Mouse (Mus musculus): ENCODE data around the gene Hoxa5.

Gene Hoxa5

GRCm38 (mm10) chr6:52240389-52241000 lies 36.1 kb upstream of the Hoxa5 start, which contains the start of gene Hoxa10:
Gene Hoxa10 (minus strand): TSS chr6:52240854.
- peak; percentile 80 for DNase-seq (ENCODE audit: extremely low read depth, insufficient read length, low spot score)

DNA sequence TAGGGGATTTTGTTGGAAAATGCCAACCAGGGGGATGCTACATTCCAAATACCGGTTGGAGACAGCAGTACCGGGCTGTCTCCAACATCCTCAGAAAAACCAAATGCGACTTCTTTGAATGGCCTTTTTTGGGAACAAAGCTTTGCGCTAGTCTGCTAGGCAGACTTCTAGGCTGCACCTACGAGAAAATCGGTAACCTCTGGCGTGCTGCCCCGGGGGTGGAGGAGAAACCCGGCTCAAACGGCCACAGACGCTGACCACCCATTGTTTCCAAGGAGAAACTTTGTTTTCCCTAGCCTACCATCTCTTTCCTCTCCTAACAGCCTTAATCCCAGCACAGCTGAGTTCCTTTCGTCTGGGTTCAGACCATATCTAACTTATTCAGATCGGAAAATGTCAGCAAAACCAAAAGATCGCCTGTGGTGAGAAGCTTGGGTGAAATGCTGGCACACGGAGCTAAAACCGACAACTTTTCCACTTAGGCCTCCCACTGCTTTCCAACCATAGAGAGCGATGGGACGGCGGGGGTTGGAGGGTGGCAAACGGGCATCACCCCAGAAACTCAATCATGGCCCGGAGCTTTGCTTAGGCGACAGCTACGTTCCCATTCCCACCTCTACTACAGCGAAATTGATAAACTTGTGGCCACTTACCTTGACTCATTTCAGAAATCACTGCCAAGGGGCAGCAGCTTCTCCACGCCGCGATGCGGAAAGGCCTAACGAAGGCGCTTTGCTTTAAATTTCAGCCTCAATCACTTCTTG lies 35.4 kb upstream of the Hoxa5 start:
- DNase-seq (ENCODE audit: extremely low read depth, insufficient read length, low spot score) = peak; percentile 68

DNA sequence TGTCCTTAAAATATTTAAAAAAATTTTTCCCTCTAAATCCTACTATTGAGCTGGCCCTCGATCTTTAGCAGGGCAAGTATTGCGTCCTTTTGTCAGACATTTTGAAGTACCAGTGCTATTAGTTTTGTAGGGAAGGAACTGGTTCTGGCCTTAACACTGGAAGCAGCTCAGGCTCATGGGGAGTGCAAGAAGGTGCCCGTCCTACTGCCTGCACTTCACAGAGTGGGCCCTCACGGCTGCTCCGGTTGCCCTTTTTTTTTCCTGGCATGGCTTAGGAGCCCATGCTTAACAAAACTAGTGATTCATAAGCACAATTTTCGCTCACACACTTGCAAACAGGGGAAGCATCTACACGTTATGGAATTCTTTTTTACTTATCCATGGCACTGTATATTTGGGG lies 34.6 kb upstream of the Hoxa5 start:
- peak; percentile 60 for DNase-seq (ENCODE audit: extremely low read depth, insufficient read length, low spot score)

DNA sequence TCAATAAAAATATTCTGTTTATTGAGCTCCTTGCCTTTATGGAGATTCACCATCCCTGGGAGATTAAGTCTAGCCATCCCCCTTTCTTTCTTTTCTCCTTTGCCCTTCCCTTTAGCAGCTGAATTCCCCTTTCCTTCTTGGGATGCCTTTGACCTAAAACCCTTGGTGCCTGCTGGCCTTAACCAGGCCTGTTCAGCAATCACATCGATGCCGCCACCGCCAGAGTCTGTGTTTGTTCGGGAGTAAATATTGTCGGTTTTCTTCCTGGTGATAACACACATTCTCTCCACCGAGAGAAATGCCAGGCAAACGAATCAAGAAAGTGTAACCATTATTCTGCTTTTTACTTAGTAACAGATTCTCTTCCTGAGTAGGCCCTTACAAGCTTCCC lies 33.8 kb upstream of the Hoxa5 start:
- DNase-seq (ENCODE audit: extremely low read depth, insufficient read length, low spot score) = no peak

GRCm38 (mm10) chr6:52237346-52238154 lies 33.2 kb upstream of the Hoxa5 start:
- no peak for DNase-seq (ENCODE audit: extremely low read depth, insufficient read length, low spot score)

DNA sequence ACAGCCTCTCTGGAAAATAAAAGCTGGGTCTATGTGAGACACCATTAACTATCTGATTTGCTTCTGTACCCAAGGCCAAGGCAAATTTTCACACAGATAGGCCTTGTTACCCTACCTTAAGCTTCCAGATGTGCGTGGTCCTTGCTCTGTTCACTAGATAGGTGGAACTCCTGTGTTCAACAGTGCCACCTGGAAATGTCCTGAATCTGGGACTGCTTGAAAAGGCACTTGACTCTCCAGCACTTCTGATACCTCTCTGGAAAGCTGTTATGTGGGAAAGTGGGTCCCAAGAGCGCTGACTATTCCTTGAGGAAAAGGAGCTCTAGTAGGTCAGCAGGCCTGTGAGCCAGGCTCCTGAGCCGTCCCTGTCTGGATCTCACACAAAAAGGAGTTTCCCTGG lies 32.4 kb upstream of the Hoxa5 start:
- no peak for DNase-seq (ENCODE audit: extremely low read depth, insufficient read length, low spot score)

GRCm38 (mm10) chr6:52235866-52236265 lies 31.5 kb upstream of the Hoxa5 start:
- no peak for DNase-seq (ENCODE audit: extremely low read depth, insufficient read length, low spot score)

GRCm38 (mm10) chr6:52235267-52235666 lies 30.9 kb upstream of the Hoxa5 start:
- no peak for DNase-seq (ENCODE audit: extremely low read depth, insufficient read length, low spot score)

- DNase-seq (ENCODE audit: extremely low read depth, insufficient read length, low spot score) = no peak
Observed at GRCm38 (mm10) chr6:52234428-52235140, 30.2 kb upstream of the Hoxa5 start.

- DNase-seq (ENCODE audit: extremely low read depth, insufficient read length, low spot score) = no peak
Observed at GRCm38 (mm10) chr6:52233546-52234427, 29.4 kb upstream of the Hoxa5 start.

DNA sequence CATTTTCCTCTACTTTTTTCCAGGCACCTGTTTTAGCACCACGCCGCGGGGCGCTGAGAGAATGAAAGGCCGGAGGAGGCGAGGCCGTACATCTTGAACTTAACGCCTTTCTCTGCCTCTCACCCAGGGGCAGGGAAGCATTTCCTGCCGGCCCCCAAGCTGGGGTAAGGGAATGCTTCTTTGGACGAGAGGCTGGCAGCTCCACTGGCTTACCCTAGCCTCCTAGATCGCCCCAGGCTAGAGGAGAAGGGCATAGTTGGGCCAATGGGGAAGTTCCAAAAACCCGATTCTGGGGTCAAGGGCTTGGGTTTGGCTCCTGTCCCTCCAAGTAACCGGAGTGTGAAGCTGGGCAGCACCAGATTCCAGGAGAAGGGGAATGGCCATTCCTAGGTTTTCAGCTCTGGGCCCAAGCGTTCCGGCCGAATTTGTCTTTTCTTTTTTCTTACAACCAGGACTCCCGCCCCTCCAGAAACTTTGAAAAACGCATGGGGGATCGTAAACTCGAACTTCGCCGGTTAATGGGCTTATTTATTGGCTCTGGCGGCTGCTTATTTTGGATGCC lies 28.7 kb upstream of the Hoxa5 start:
- DNase-seq (ENCODE audit: extremely low read depth, insufficient read length, low spot score) = no peak

DNA sequence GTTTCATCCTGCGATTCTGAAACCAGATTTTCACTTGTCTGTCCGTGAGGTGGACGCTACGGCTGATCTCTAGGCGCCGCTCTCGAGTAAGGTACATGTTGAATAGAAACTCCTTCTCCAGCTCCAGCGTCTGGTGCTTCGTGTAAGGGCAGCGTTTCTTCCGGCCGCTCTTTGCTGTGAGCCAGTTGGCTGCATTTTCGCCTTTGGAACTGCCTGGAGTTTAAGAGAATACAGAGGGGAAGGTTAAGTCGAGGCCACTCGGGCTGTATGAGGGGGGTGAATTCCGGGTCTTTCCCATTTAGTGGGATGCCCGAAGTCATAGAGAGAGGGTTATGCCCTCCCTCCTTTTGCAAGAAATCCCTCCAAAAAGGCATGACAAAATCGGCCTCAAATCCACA lies 28.2 kb upstream of the Hoxa5 start:
- DNase-seq (ENCODE audit: extremely low read depth, insufficient read length, low spot score) = no peak

GRCm38 (mm10) chr6:52231885-52232567 lies 27.6 kb upstream of the Hoxa5 start:
- no peak for DNase-seq (ENCODE audit: extremely low read depth, insufficient read length, low spot score)

- no peak for DNase-seq (ENCODE audit: extremely low read depth, insufficient read length, low spot score)
Observed at GRCm38 (mm10) chr6:52230516-52231165, 26.3 kb upstream of the Hoxa5 start, which contains the start of gene Hoxa9. Gene Hoxa9 (minus strand): TSS chr6:52231089.

DNA sequence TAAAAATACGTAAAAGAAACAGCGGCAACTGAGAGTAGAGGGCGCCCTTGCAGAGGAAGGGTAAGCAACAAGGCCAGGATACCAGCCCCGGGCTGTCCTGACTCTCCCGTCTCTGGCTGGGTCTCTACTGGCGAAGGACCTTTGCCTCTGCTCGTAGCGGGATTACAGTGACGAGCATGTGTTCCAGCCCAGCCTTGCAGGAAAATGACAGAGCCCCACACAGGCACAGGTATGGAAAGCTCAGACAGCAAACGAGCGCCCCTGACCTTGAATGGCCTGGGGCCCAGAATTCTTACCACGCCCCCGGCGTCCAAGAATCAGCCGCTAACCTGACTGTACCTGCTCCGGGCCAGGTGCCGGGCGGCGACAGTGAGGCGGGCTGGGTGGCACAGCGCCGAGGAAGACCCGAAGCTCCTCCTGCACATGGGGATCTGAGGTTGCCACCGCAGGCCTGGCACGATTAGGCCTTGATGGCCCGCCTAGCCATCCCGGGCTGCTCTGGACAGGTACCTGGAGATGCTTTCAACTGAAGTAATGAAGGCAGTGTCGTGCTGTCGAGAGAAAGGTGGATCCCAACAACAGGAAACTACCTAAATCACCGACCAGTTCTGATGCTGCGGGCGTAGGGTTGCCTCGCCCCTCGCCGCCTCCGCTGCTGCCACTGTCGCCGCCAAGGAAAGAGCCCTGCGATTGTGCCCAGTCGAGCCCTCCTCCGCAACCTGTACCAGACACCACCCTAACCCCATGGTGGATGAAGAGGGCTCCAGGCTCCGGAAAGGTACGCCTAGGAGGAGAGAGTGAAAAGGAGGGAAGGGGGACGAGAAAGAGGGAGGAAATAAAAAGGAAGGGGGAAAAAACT lies 25.4 kb upstream of the Hoxa5 start:
- no peak for DNase-seq (ENCODE audit: extremely low read depth, insufficient read length, low spot score)

DNA sequence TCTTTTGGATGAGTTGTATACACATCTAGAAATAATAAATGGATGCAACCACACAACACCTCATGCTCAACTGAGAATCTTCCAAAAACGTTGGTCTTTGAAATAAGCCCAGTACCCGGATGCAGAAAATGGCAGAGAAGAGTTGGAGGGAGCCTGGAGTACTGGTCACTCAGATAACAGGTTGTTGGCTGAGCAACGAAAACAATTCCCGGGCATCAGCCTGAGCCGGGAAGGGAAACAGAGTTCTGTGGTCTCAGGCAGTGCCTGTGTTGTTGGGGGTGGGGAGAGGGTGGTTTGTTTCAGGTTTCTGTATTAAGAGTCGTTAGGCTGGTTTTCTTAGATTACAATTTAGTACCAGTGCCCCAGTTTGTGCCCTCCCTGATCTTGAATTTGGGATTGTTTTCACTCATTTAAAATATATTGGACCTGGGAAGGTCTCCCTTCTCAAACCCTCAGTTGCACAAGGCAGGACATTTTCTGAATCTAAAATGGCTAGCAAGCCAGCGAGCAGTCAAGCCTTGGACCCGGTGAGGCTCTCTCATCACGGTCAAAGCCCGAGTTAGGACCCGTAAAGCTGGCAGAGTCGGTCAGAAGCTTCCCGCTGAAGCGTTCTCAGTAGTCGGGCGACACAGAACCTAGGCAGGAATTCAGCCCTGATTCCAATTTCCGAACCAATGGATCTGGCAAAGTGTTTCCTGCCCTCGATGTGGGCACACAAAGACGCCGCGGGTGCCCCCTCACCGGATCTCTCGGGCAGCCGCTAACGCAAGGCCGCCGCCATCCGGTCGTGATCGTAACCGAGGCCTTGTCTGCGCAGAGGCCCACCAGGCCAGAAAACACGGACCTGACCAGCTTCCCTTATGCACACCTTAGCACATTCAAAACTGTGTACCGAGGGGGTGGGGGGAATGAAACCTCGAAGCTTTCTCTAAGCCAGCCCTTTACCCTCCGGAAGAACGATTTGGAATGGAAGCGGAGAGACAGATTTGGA lies 24.4 kb upstream of the Hoxa5 start:
- DNase-seq (ENCODE audit: extremely low read depth, insufficient read length, low spot score) = no peak
